ENCODE assay signal across 8 mouse cellular contexts in genomic region chr9:118040218-118041021, GRCm38 (mm10). TPM values are rescaled to one million over a fixed set of nuclear protein-coding genes. Genes with fewer than 3 reads are reported as not detected.
DNase-seq lines count a peak whose midpoint lies in the region; ATAC-seq and TF ChIP-seq lines count a peak whose summit lies in the region.

TSS of gene Azi2 (plus strand) at chr9:118040499.

- no peaks in the 10 kb centered on the region for H3K27me3 ChIP-seq in embryonic facial prominence, embryonic 15.5 days
- H3K27me3 ChIP-seq in limb, embryonic 14.5 days (ENCODE audit: control insufficient read depth, insufficient read depth, low read length) = no peaks in the 10 kb centered on the region
- H3K27me3 ChIP-seq in midbrain, postnatal 0 days (ENCODE audit: insufficient read depth, low read length) = no peaks in the 10 kb centered on the region

- peak; percentile 98 for DNase-seq in 416B (ENCODE audit: low read depth)
- DNase-seq in heart, adult 8-10 months (ENCODE audit: low spot score) = peak; percentile 96
- DNase-seq in kidney, adult 9 months = peak; percentile 99
- DNase-seq in limb, embryonic 14.5 days (ENCODE audit: low spot score) = peak; percentile 100
- DNase-seq in midbrain, postnatal 0 days (ENCODE audit: low spot score) = peak; percentile 100
- peak; percentile 96 to 97 for DNase-seq in spleen, postnatal 14 days (ENCODE audit: low spot score in 2 of 2)

- H3K4me1 ChIP-seq in bone marrow, adult 2 months (ENCODE audit: control insufficient read depth, insufficient read depth, low read length) = no peaks in the 10 kb centered on the region
- H3K4me1 ChIP-seq in embryonic facial prominence, embryonic 15.5 days = peaks cover 19% of the 10 kb centered on the region; the same call in 1 of the 2 replicates
- peaks cover 8% of the 10 kb centered on the region for H3K4me1 ChIP-seq in limb, embryonic 14.5 days (ENCODE audit: control insufficient read depth, insufficient read depth, low read length)
- peaks cover 9% of the 10 kb centered on the region; the same call in 1 of the 2 replicates for H3K4me1 ChIP-seq in midbrain, postnatal 0 days (ENCODE audit: insufficient read depth, low read length)

- H3K9ac ChIP-seq in embryonic facial prominence, embryonic 15.5 days = peak within 1 kb of the TSS; percentile 84
- H3K9ac ChIP-seq in limb, embryonic 14.5 days (ENCODE audit: low read depth, low read length, severe bottlenecking) = peak within 1 kb of the TSS; percentile 87
- peak within 1 kb of the TSS; percentile 84 for H3K9ac ChIP-seq in midbrain, postnatal 0 days (replicated peaks; ENCODE audit: low read length, poor library complexity, severe bottlenecking)

- H3K36me3 ChIP-seq in embryonic facial prominence, embryonic 15.5 days = no peaks in the 10 kb centered on the region
- no peaks in the 10 kb centered on the region for H3K36me3 ChIP-seq in limb, embryonic 14.5 days (ENCODE audit: control insufficient read depth, insufficient read depth, low read length)
- H3K36me3 ChIP-seq in midbrain, postnatal 0 days (ENCODE audit: insufficient read depth, low read length) = no peaks in the 10 kb centered on the region

- peak within 1 kb of the TSS; percentile 100 for H3K27ac ChIP-seq in bone marrow, adult 2 months (ENCODE audit: control insufficient read depth, insufficient read depth, low read depth, low read length, poor library complexity)
- H3K27ac ChIP-seq in embryonic facial prominence, embryonic 15.5 days (replicated peaks) = peak within 1 kb of the TSS; percentile 94
- peak within 1 kb of the TSS; percentile 88 for H3K27ac ChIP-seq in limb, embryonic 14.5 days (replicated peaks; ENCODE audit: low read depth, low read length)
- peak within 1 kb of the TSS; percentile 84 for H3K27ac ChIP-seq in midbrain, postnatal 0 days (ENCODE audit: low read depth, low read length)

- peak; percentile 76; the same call in 1 of the 2 replicates for TF ChIP-seq POLR2A in bone marrow, adult 2 months (IDR thresholded peaks at IDR 0.05; ENCODE audit: borderline replicate concordance, control insufficient read depth, low read depth, low read length)
- peak; percentile 83; the same call in 1 of the 2 replicates for TF ChIP-seq POLR2A in limb, embryonic 14.5 days (IDR thresholded peaks at IDR 0.05; ENCODE audit: borderline replicate concordance, extremely low read depth, insufficient read depth, insufficient read length)

- WGBS in bone marrow, adult 2 months = under 1% methylated on average over 87 of the region's 87 CpGs
- WGBS in embryonic facial prominence, embryonic 15.5 days = under 1% methylated on average over 86 of the region's 87 CpGs
- WGBS in limb, embryonic 14.5 days = 1% methylated on average over 80 of the region's 87 CpGs
- WGBS in midbrain, postnatal 0 days = 0% methylated on average over 76 of the region's 87 CpGs

- peak; percentile 83 for TF ChIP-seq CTCF in bone marrow, adult 2 months (IDR thresholded peaks at IDR 0.05; ENCODE audit: control insufficient read depth, insufficient read depth, low read length)
- TF ChIP-seq CTCF in midbrain, postnatal 0 days (IDR thresholded peaks at IDR 0.05) = peak; percentile 97

- H3K4me2 ChIP-seq in embryonic facial prominence, embryonic 15.5 days (replicated peaks) = peak within 1 kb of the TSS; percentile 72
- H3K4me2 ChIP-seq in limb, embryonic 14.5 days (replicated peaks; ENCODE audit: low read depth, low read length, severe bottlenecking) = peak within 1 kb of the TSS; percentile 80
- peak within 1 kb of the TSS; percentile 77 for H3K4me2 ChIP-seq in midbrain, postnatal 0 days (ENCODE audit: low read depth, low read length, poor library complexity, severe bottlenecking)

- ATAC-seq in embryonic facial prominence, embryonic 15.5 days (ENCODE audit: insufficient number of reproducible peaks, low FRiP score, low TSS enrichment, low read depth) = peak; percentile 99
- ATAC-seq in limb, embryonic 14.5 days (ENCODE audit: low FRiP score, low read depth) = peak; percentile 97
- ATAC-seq in midbrain, postnatal 0 days (ENCODE audit: low FRiP score) = peak; percentile 98

- H3K9me3 ChIP-seq in embryonic facial prominence, embryonic 15.5 days (replicated peaks) = no peaks in the 10 kb centered on the region
- H3K9me3 ChIP-seq in limb, embryonic 14.5 days (ENCODE audit: control insufficient read depth, low read length) = no peaks in the 10 kb centered on the region
- no peaks in the 10 kb centered on the region for H3K9me3 ChIP-seq in midbrain, postnatal 0 days (ENCODE audit: low read length)

- peak within 1 kb of the TSS; percentile 89 for H3K4me3 ChIP-seq in bone marrow, adult 2 months (replicated peaks; ENCODE audit: control insufficient read depth, low read depth, low read length)
- peak within 1 kb of the TSS; percentile 90 for H3K4me3 ChIP-seq in embryonic facial prominence, embryonic 15.5 days (replicated peaks)
- peak within 1 kb of the TSS; percentile 91 for H3K4me3 ChIP-seq in limb, embryonic 14.5 days (replicated peaks; ENCODE audit: low read length)
- peak within 1 kb of the TSS; percentile 72 for H3K4me3 ChIP-seq in midbrain, postnatal 0 days (ENCODE audit: low read depth, low read length)

RNA-seq across cellular contexts. Expression of gene Azi2, which starts in this region (rescaled TPM):
- 27.7 and 38.7 TPM in 2 replicates for polyA plus RNA-seq in bone marrow, adult 2 months (2011; ENCODE audit: insufficient read depth, insufficient read length, low replicate concordance, missing spikeins)
- polyA plus RNA-seq in embryonic facial prominence, embryonic 15.5 days (2015; fragmentation: Nextera tagmentation; extraction: Ambion mirVana) = 73.1 and 76.5 TPM in 2 replicates
- 10 to 100 TPM; 60.6 to 68.9 (median 64.6) TPM for total RNA-seq in heart, adult 8-10 months (2022)
- 40.9 and 45.9 TPM in 2 replicates for polyA plus RNA-seq in limb, embryonic 14.5 days (2012; rRNA removed)
- 74.2 and 74.9 TPM in 2 replicates for polyA plus RNA-seq in limb, embryonic 14.5 days (2014; fragmentation: Nextera tagmentation; extraction: Ambion mirVana)
- 64.1 and 83.1 TPM in 2 replicates for total RNA-seq in midbrain, postnatal 0 days (2014; rRNA removed)
- 53.6 and 64.5 TPM in 2 replicates for polyA plus RNA-seq in midbrain, postnatal 0 days (2015; fragmentation: Nextera tagmentation; extraction: Ambion mirVana)

Comparison
In these comparisons a context has a peak if more than half of its experiments do, and no peak if none do; other contexts are left out.
1. Peak in every context shown above with its lines: DNase-seq, ATAC-seq, H3K4me3 ChIP-seq and H3K27ac ChIP-seq.